Mouse (Mus musculus) midbrain, embryonic 15.5 days (tissue): Measurements from ENCODE around the gene Tns4. TPM values are rescaled to one million over a fixed set of nuclear protein-coding genes. Genes with fewer than 3 reads are reported as not detected.

ENCODE experiments used
- ATAC-seq: fragments of 200-750 bp; cut with Nextera tagmentation; replicated peaks from 2 replicates; pipeline ENCODE4 v1.8.0; 2017; ENCODE audit warnings: moderate TSS enrichment
- H3K27ac ChIP-seq: fragments of 300-500 bp; sonication (generic); 2 replicates; pipeline ENCODE4 v1.5.1; 2015; ENCODE audit warnings: mild to moderate bottlenecking, inconsistent platforms
- H3K27me3 ChIP-seq: fragments of 300-500 bp; sonication (generic); replicated peaks from 2 replicates; pipeline ENCODE4 v1.6.1; 2015; ENCODE audit warnings: inconsistent platforms
- H3K36me3 ChIP-seq: fragments of 300-500 bp; sonication (generic); replicated peaks from 2 replicates; pipeline ENCODE4 v1.6.1; 2015; ENCODE audit warnings: inconsistent platforms
- H3K4me1 ChIP-seq: fragments of 300-500 bp; sonication (generic); 2 replicates; pipeline ENCODE4 v1.6.1; 2015; ENCODE audit warnings: inconsistent platforms
- H3K4me2 ChIP-seq: fragments of 300-500 bp; sonication (generic); 2 replicates; pipeline ENCODE4 v1.6.1; 2015; ENCODE audit warnings: inconsistent platforms, mild to moderate bottlenecking, moderate library complexity
- H3K4me3 ChIP-seq: fragments of 300-500 bp; sonication (generic); 2 replicates; pipeline ENCODE4 v1.5.1; 2015; ENCODE audit warnings: mild to moderate bottlenecking, inconsistent platforms
- H3K9ac ChIP-seq: fragments of 300-500 bp; sonication (generic); 2 replicates; pipeline ENCODE4 v1.6.1; 2015; ENCODE audit warnings: mild to moderate bottlenecking, inconsistent platforms
- H3K9me3 ChIP-seq: fragments of 300-500 bp; sonication (generic); 2 replicates; pipeline ENCODE4 v1.6.1; 2016; ENCODE audit warnings: inconsistent platforms
- WGBS: fragments of 180-500 bp; shearing (Covaris S2); methylation state at CpG from one replicate; pipeline ENCODE4 v1.1.7; 2015; ENCODE audit warnings: mixed read lengths; 5-methylcytosine and 5-hydroxymethylcytosine counted together
- polyA plus RNA-seq: library from polyadenylated mRNA; unstranded; fragments of >200 nt; fragmentation: Nextera tagmentation; extraction: Ambion mirVana; gene quantifications from 2 replicates; pipeline ENCODE4 v1.2.1, GENCODE M21; 2015

The Tns4 gene
- polyA plus RNA-seq, 1 experiment from 2014 or later, result 0.09 TPM

DNA sequence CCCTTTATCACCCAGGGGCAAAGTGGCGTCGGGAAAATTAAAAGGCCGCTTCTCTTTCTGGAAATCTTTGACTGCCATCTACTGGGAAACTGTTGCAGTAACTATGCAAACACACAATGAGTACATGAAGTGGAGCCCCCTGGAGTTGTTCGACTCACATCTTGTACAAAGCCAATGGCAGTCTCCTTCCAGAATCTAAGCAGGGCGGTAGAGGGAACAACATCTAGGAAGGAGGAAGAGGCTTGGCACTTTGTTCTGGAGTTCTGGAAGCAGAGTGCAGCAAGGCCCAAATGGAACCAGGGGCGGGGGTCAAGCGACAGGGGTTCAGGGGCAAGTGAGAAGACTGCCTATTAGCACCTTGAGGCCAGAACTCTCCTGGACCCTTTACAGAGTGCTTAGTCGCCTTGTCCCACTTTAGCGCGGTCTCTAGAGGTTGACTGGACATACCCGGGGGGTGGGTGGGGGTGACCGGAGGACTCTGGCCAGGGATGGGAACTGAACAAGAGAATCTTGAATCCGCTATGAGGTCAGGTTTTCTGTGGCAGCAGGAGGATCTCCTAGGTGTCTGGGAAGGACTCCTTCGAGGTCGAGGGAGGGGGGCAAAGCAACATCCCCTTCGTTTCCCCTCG is 48.6 kb downstream of the Tns4 start:
- H3K4me2 ChIP-seq, result peak overlapping the region; percentile 99
- 2% methylated on average over 17 of the region's 17 CpGs for WGBS
- ATAC-seq, result peak; percentile 59
- H3K36me3 ChIP-seq, result no peaks in the 10 kb centered on the region
- no peaks in the 10 kb centered on the region for H3K9me3 ChIP-seq
- H3K9ac ChIP-seq, result peak overlapping the region; percentile 77
- peak overlapping the region; percentile 80 for H3K27ac ChIP-seq
- H3K4me1 ChIP-seq, result peaks cover 24% of the 10 kb centered on the region
- peak overlapping the region; percentile 72 for H3K4me3 ChIP-seq
- H3K27me3 ChIP-seq, result no peaks in the 10 kb centered on the region

DNA sequence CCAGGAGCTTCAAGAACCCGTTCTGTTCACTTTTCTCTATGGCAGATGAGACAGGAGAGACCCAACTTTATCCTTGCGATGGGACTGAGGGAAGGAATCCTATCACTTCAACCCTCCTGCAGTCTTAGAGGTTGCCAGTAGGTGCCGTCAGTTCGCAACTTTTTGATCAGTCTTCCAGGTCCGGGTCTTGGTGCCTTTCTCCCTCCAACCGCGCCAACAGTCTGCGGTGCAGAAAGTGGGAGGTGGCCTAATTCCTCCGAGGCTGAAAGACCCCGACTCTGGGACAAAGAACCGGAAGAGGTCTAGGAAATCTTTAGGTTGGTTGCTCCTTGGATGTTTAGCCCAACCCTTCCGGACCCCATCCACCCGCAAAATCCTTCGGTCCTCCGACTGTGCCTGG is 49.3 kb downstream of the Tns4 start:
- under 1% methylated on average over 15 of the region's 15 CpGs for WGBS
- ATAC-seq, result peak; percentile 83
- Histone ChIP-seq H3K4me3 (peak overlapping the region; percentile 72), H3K27me3 (no peaks in the 10 kb centered on the region), H3K27ac (peak overlapping the region; percentile 80), H3K36me3 (no peaks in the 10 kb centered on the region), H3K4me1 (peaks cover 24% of the 10 kb centered on the region), H3K9ac (peak overlapping the region; percentile 42), H3K4me2 (peak overlapping the region; percentile 99), H3K9me3 (no peaks in the 10 kb centered on the region)

DNA sequence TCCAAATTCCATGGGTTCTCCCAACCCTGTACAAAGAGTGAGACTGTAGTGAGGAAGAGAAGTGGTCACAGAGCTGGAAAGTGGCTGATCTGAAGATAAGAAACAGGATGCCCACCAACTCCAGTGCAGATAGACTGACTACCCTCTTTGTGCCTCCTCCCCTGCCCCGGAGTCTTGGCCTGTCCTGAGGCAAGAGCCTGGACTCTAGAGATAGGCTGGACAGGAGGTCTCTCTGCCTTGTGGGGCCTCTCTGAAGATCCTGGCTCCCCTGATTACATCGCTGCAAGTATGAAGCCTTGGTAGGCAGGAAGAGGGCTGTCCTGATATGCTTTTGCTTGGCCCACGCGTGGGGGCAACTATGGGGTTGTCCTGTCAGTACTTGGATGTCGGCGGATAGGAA is 52.9 kb downstream of the Tns4 start:
- 84% methylated on average over 6 of the region's 6 CpGs for WGBS
- no peak for ATAC-seq

DNA sequence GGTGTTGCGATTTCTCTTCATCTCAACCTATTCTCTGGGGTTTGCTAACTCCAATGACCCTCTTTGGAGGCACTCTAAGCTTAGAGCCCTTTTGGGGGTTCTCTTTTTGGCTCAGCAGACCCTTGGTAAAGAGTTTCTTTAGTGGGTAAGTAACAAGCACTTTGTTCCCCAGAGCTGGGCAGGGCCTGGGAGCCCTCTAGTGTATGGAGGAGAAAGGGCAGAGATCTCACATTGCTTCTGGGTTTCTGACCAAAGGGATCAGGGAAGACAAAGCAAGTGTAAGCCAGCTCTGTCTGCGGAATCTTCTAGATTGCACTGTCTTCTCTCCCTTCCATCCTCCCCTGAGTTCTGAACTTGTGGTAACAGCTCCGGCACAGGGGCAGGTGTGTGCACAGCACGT is 53.8 kb downstream of the Tns4 start:
- Histone ChIP-seq H3K27ac (no peak overlapping the region), H3K27me3 (no peaks in the 10 kb centered on the region), H3K9ac (no peak overlapping the region), H3K4me2 (no peak overlapping the region), H3K4me1 (peaks cover 7% of the 10 kb centered on the region), H3K36me3 (no peaks in the 10 kb centered on the region), H3K4me3 (no peak overlapping the region), H3K9me3 (no peaks in the 10 kb centered on the region)
- 69% methylated on average over 4 of the region's 4 CpGs for WGBS
- no peak for ATAC-seq

More for the DNA sequence above, 52.9 kb downstream of the Tns4 start:
- no peak overlapping the region for H3K4me3 ChIP-seq
- H3K4me1 ChIP-seq, result peaks cover 16% of the 10 kb centered on the region
- no peaks in the 10 kb centered on the region for H3K9me3 ChIP-seq
- H3K4me2 ChIP-seq, result no peak overlapping the region
- H3K9ac ChIP-seq, result no peak overlapping the region
- no peak overlapping the region for H3K27ac ChIP-seq
- H3K36me3 ChIP-seq, result no peaks in the 10 kb centered on the region
- no peaks in the 10 kb centered on the region for H3K27me3 ChIP-seq

DNA sequence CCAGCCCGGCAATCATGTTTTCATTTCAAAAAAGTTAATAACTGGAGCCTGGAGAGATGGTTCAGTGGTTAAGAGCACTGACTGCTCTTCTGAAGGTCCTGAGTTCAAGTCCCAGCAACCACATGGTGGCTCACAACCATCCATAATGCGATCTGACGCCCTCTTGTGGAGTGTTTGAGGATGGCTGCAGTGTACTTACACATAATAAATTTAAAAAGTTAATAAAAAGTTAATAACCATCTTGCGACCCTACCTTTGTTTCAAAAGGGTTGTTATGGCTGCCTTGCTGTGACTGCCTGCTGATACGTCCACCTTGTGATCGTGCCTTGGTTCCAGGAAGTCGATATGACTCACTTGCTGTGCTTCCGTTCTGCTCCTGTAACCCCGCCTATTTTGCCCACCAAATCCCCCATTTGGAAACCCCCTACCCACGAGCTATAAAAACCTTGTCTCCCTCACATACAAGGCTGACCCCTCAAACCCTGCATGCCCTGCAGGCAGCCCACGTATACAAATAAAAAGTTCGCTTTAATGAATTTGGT is 62.1 kb downstream of the Tns4 start:
- 90% methylated on average over 12 of the region's 12 CpGs for WGBS
- ATAC-seq, result no peak
- H3K4me1 ChIP-seq, result peaks cover 12% of the 10 kb centered on the region

DNA sequence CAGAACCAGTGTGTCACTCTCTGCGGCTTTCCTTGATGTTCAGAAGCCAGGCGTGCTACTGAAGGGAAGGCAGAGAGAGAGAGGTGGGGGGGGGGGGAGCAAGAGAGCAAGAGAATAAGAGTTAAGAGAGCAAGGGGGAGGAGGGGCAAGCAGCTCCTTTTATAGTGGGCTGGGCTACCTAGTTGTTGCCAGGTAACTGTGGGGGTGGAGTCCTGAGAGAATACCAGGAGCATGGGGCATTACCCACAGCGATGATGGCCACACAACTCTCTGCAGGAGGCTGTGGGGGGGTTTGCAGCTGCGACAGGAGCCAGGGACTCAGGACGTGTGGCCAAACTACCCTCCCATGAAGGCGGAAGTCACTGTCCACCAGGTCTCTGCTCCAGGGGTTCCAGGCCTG is 63.2 kb downstream of the Tns4 start:
- ATAC-seq, result no peak
- H3K9me3 ChIP-seq, result no peaks in the 10 kb centered on the region
- no peak overlapping the region for H3K27ac ChIP-seq
- peaks cover 12% of the 10 kb centered on the region for H3K4me1 ChIP-seq
- H3K36me3 ChIP-seq, result no peaks in the 10 kb centered on the region
- no peaks in the 10 kb centered on the region for H3K27me3 ChIP-seq
- no peak overlapping the region for H3K4me3 ChIP-seq
- H3K4me2 ChIP-seq, result no peak overlapping the region
- 82% methylated on average over 6 of the region's 6 CpGs for whole genome bisulfite sequencing
- H3K9ac ChIP-seq, result no peak overlapping the region

More for the DNA sequence above, 62.1 kb downstream of the Tns4 start:
- Histone ChIP-seq H3K27me3 (no peaks in the 10 kb centered on the region), H3K4me3 (no peak overlapping the region), H3K27ac (no peak overlapping the region), H3K4me2 (no peak overlapping the region), H3K9me3 (no peaks in the 10 kb centered on the region), H3K36me3 (no peaks in the 10 kb centered on the region), H3K9ac (no peak overlapping the region)

DNA sequence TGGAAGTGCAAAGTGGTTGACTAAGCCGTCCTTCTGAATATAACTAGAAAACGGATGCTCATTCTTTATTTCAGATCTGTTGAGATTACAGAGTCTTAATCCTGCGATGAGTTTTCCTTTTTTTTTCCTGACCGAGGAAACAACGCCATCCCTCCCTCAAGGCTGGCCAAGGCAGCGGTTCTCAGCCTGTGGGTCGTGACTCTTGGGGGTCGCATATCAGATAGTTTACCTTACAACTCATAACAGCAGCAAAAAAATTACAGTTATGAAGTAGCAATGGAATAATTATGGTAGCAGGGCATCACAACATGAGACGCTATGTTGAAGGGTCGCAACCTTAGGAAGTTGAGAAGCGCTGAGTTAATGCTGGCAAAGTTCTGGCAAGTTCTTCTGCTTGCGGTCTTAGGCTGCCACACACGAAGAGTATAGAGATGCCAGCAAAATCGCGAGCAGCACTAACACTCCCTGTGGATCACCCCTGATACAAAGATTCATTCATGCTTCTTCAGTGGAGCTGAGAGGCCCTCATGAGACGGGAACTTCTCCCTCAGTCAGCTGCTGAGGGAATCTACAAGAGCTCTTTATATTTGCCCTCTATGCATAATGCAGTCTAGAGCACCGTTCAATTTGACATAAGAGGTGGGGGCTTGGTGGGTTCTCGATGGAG is 64.5 kb downstream of the Tns4 start:
- peaks cover 12% of the 10 kb centered on the region for H3K4me1 ChIP-seq
- H3K36me3 ChIP-seq, result no peaks in the 10 kb centered on the region
- peak; percentile 45; the same call in 1 of the 2 replicates for ATAC-seq
- no peaks in the 10 kb centered on the region for H3K9me3 ChIP-seq
- no peaks in the 10 kb centered on the region for H3K27me3 ChIP-seq
- H3K4me3 ChIP-seq, result peak overlapping the region; percentile 51
- no peak overlapping the region for H3K27ac ChIP-seq
- peak overlapping the region; percentile 55 for H3K4me2 ChIP-seq
- WGBS, result 49% methylated on average over 18 of the region's 18 CpGs
- H3K9ac ChIP-seq, result peak overlapping the region; percentile 16; the same call in 1 of the 2 replicates

DNA sequence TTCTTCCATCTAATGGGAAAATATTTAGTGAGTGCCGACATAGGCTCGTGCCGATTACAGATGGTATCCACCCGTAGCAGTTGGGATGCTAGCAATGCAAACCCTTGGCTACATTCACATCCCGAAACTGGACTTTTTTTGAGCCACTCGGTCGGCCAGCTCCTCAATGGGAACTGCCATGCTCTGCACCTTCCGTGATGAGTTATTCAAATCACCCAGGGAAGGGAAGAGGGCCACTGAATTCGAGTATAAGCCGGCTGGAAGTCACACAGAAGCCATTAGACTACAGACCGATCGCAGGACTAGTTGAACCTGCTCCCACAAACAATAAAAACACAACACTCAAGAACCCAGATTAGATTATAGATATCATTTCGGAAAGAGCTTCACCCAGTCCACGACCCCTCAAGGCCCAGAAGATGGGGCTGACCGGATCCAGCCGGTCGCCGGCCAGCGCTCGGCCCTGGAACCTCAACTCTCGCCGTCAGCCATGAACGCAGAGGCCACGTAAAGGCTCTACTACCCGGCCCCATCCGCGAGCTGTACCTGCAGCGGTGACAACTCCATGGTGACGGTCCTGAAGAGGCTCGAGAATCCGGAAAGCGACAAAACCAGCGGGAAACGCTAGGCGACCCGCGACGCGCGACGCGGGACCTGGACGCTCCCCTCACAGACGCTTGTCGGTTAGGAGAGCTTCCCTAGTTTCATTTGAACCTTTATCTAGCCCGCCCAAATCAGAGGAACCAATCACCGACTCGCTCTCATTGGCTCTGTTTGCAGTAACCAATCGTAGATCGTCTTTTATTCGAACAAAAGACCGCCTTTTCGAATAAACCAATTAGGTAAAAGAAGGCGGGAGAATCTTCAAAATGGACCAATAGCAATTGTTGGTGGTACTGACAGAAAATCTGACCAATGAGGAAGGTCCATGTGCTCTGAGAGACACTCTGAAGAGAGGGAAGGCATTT is 65.3 kb downstream of the Tns4 start, which contains the start of gene Top2a:
TSS of gene Top2a (minus strand) at position 690 of the 968 bp plus-strand sequence.
- no peaks in the 10 kb centered on the region for H3K27me3 ChIP-seq
- H3K4me3 ChIP-seq, result peak within 1 kb of the TSS; percentile 51
- peak; percentile 97 for ATAC-seq
- no peaks in the 10 kb centered on the region for H3K36me3 ChIP-seq
- peaks cover 12% of the 10 kb centered on the region for H3K4me1 ChIP-seq
- no peak within 1 kb of the TSS for H3K27ac ChIP-seq
- peak within 1 kb of the TSS; percentile 36 for H3K9ac ChIP-seq
- WGBS, result under 1% methylated on average over 54 of the region's 54 CpGs
- peak within 1 kb of the TSS; percentile 76 for H3K4me2 ChIP-seq
- H3K9me3 ChIP-seq, result no peaks in the 10 kb centered on the region

DNA sequence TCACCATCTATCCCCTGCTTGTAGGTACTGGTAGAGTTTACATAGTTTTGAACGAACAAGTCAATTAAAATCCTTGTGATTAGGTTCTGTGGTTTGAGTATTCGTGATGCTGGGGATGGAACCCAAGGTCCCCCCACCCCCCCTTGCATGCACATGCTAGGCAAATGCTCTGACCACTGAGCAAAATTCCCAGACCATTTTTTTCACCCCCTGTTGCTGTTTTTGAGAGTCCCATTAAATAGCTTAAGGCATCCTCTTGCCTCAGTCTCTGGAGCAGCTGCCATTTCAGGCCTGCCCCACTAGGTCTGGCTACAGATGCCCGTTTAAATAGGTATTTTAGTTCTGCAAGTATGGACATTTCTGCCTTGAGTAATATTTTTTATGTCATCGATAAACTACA is 66.0 kb downstream of the Tns4 start:
- peak overlapping the region; percentile 51 for H3K4me3 ChIP-seq
- no peak overlapping the region for H3K27ac ChIP-seq
- no peaks in the 10 kb centered on the region for H3K36me3 ChIP-seq
- no peaks in the 10 kb centered on the region for H3K27me3 ChIP-seq
- H3K9me3 ChIP-seq, result no peaks in the 10 kb centered on the region
- H3K9ac ChIP-seq, result no peak overlapping the region
- ATAC-seq, result no peak
- WGBS, result 7% methylated on average over 4 of the region's 4 CpGs
- H3K4me2 ChIP-seq, result peak overlapping the region; percentile 76
- H3K4me1 ChIP-seq, result peaks cover 12% of the 10 kb centered on the region

DNA sequence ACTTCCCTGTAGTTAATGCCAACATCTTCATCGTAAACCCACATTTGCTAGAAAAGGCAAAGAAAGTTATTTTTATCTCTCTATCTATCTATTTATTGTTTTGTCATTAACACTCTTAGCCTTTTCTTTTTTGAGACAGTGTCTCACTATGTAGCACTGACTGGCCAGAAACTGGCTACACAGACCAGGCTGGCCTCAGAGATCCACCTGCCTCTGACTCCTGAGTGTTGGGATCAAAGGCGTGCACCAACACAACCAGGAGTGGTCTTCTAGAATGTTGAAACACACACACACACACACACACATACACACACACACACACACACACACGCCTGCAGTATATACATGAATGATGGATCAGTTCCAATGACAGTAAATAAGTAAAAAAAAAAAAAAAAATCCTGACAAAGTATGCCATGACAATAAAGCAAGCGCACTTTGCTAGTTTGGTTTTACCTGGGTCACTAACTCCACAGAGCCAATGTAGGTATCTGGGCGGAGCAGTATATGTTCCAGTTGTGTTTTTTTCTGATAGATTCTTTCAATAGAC is 66.6 kb downstream of the Tns4 start:
- 77% methylated on average over 5 of the region's 5 CpGs for WGBS
- H3K27me3 ChIP-seq, result no peaks in the 10 kb centered on the region
- H3K4me2 ChIP-seq, result no peak overlapping the region
- H3K36me3 ChIP-seq, result no peaks in the 10 kb centered on the region
- H3K4me3 ChIP-seq, result peak overlapping the region; percentile 51
- H3K27ac ChIP-seq, result no peak overlapping the region
- no peak for ATAC-seq
- H3K4me1 ChIP-seq, result peaks cover 12% of the 10 kb centered on the region
- H3K9me3 ChIP-seq, result no peaks in the 10 kb centered on the region
- no peak overlapping the region for H3K9ac ChIP-seq

DNA sequence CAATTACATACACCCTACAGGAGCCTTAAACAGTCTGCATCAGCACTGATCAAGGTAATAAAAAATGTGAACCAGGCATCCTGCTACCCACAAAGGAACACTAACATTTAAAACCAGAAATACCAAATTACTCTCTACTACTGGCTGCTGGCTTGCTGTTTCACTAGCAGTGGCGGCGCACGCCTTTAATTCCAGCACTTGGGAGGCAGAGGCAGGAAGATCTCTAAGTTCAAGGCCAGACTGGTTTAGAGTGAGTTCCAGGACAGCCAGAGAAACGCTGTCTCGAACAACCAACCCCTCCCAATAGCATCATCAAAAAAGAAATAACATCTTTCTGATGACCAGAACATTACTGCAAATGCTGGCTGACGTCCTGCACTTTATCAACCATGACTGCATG is 69.3 kb downstream of the Tns4 start:
- Histone ChIP-seq H3K4me3 (no peak overlapping the region), H3K27me3 (no peaks in the 10 kb centered on the region), H3K4me1 (peaks cover 12% of the 10 kb centered on the region), H3K36me3 (no peaks in the 10 kb centered on the region), H3K9me3 (no peaks in the 10 kb centered on the region), H3K4me2 (no peak overlapping the region), H3K9ac (no peak overlapping the region), H3K27ac (no peak overlapping the region)
- no peak for ATAC-seq
- 96% methylated on average over 6 of the region's 6 CpGs for WGBS
